Mouse (Mus musculus) lung, adult 2 months (tissue): ENCODE results near the gene Anks1.

Experiments used
- CTCF ChIP-seq: fragments of 200-500 bp; IDR thresholded peaks from 2 replicates; pipeline ENCODE4 v1.5.1; 2011; ENCODE audit warnings: mild to moderate bottlenecking, low read length, control low read depth; ENCODE audit not compliant: insufficient read depth
- POLR2A ChIP-seq: fragments of 200-500 bp; IDR thresholded peaks from 2 replicates; pipeline ENCODE4 v1.6.1; 2011; ENCODE audit warnings: low read depth, mild to moderate bottlenecking, control low read depth, low read length, borderline replicate concordance; ENCODE audit errors: extremely low read depth

- TF ChIP-seq CTCF (no peak), POLR2A (no peak)
Measured at GRCm38 (mm10) chr17:27883129-27883528, 26.0 kb upstream of the Anks1 start.
